Mouse (Mus musculus): ENCODE measurements at regions not wholly inside any gene's neighbourhood (a gene's known extent, or its start where the extent isn't known, plus 50 kb on each side); places are given as distances from the start of the nearest gene placed in this dataset.

DNA sequence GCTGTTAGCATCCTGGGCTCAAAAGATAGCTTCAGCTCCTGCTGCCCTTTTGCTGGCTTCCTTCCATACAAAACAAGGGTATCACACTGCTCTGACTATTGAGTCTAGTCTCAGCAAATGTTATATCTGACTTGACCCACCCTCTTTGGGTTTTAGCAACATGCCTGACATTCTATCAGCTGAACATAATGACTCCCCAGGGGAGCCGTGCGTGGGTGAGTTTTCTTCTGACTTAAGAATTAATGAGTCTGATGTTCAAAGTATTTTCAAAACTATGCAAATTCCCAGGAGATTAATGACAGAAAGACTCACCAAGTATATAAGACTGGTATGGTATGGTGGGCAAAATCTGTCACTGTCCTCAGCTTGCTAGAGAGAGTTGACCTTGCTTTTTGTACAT lies 159.0 kb downstream of the Pmp22 start:
- in situ Hi-C loops (cut with MseI, MboI) = no loop called here

GRCm38 (mm10) chr11:63290618-63291017 lies 161.8 kb downstream of the Pmp22 start:
- in situ Hi-C loops (cut with MseI, MboI) = no loop called here

- in situ Hi-C loops (cut with MseI, MboI) = no loop called here
These were observed 164.7 kb downstream of the Pmp22 start for GRCm38 (mm10) chr11:63293485-63293884.

DNA sequence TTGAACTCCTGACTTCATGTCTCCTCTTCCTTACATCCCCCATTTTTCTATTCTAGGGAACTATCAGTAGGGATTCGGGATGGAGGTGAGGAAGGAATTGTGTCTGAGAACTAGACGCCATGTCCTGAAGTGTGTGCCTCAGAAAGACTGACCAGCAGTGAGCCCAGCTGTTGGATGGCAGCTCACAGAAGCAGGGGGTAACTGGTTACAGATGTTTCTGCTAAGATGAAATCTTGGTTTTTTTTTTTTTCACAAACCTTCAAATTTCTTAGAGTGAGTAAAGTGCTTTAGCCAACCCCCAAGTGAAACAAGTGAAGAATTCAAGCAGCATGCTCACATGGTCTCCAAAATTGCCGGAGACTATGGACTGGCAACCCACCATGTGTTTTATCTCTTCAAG lies 165.7 kb downstream of the Pmp22 start:
- in situ Hi-C loops (cut with MseI, MboI) = no loop called here

DNA sequence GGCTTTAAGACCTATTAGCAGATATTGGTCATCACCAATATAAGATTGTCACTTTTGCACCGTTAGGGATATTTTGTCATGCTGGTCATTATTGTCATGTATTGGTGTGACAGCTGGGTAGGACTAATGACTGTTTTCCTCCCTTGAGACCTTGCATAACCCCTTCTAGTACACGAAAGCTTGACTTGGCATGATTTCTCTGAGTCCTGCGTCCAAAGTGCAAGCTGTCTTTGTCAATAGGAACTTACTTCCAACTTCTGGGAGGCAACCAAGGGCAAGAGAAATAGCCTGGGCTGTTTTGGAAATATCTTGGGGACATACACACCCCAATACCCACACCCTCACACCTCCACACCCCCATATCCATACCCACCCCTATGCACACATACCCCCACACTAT lies 167.7 kb downstream of the Pmp22 start:
- in situ Hi-C loops (cut with MseI, MboI) = no loop called here

DNA sequence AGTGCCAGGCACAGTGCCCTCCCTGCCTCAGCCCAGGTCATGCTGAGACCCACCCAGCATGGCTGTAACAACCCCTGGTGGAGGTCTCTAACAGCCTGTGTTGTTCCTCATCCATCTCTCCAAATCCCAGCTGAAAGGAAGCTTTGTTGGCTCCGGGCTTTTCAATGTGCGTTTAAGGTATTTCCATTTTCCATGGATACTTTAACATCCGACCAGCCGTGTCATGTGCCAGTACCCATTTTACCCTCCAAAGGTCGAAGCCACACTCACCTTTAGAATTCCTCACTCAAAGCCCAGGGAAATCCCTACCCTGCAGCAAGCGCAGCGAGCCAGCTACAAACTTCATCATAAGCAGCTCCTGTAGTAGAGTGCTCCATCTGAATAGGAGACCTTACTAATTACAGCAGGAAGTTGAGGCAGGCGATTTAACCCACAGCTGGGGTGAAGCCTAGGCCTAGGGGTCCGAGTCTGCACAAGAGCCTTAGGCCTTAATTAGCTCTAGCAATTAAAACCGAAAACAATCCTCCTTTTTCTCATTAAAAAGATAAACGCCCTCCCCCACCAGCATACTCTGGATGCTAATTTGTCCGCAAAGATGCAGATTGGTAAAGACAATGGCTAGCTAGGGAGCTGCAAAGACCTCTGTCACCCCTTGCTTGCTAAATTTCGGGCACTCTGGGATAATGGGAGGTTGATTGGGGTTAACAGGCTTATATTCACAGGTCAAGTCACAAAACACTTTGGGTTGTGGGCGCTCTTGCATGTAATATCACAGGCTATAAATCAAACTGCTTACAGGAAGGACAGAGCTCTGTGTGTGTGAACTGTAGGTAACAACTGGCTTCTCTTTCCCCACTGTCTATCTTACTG lies 171.2 kb downstream of the Pmp22 start:
- in situ Hi-C loops (cut with MseI, MboI) = no loop called here

- in situ Hi-C loops (cut with MseI, MboI) = no loop called here
These were observed 196.4 kb downstream of the Pmp22 start for GRCm38 (mm10) chr11:63325166-63325565.

DNA sequence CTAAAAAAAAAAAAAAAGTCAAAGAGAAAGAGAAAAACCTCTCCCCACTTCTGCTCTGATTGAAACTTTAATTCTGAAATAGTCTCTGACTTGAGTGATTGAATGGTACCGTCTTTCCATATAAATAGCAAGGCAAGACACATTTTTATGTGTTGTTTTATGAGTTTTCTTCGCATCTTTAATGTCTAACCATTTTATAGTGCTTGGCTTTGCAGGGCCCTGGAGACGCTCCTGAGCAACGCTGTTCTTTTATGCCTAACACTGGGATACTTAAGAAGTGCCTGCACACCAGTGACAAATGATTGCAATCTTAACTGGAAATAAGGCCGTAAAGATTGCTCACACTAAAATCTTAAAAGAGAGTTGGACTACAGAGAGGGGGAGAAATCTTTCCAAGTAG lies 198.1 kb downstream of the Pmp22 start:
- in situ Hi-C loops (cut with MseI, MboI) = no loop called here

GRCm38 (mm10) chr11:63337503-63337902 lies 208.7 kb downstream of the Pmp22 start:
- in situ Hi-C loops (cut with MseI, MboI) = no loop called here

GRCm38 (mm10) chr11:63338277-63338676 lies 209.5 kb downstream of the Pmp22 start:
- in situ Hi-C loops (cut with MseI, MboI) = no loop called here

DNA sequence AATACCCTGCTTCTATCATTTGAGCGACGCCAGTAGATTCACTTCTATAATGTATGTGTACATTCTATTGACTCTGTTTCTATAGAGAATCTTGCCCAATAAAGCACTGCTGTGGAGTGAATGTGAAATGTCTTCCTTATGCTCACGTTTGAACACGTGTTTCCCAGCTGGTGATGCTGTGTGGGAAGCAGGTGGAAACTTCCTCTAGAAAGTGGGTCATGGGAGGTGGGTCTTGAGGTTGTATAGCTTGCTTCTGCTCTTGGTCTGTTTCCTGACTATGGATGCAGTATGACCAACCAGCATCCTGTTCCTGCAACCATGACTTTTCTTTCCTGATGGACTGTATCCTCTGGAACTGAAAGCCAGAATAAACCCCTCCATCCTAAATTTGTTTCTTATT lies 216.9 kb downstream of the Pmp22 start:
- in situ Hi-C loops (cut with MseI, MboI) = no loop called here

GRCm38 (mm10) chr11:63350123-63350696 lies 221.4 kb downstream of the Pmp22 start:
- in situ Hi-C loops (cut with MseI, MboI) = no loop called here

DNA sequence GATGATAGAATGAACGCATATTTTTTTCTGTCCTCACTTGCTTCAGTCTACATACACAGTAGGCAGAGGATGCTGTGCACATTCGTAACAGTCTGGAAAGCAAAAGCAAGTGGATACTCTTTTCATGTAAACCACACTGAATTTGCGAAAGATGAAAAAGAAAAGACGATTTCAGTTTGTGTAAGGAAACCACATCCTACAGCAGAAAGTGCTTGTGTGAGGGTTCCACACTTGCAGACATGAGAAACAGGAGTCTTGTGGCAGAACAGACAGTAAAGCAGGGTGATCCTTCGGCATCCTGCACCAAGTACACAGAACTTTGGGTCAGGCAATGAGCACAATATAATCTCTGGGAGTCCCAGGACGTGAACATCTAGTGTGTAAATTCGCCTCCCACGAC lies 223.2 kb downstream of the Pmp22 start:
- in situ Hi-C loops (cut with MseI, MboI) = no loop called here

DNA sequence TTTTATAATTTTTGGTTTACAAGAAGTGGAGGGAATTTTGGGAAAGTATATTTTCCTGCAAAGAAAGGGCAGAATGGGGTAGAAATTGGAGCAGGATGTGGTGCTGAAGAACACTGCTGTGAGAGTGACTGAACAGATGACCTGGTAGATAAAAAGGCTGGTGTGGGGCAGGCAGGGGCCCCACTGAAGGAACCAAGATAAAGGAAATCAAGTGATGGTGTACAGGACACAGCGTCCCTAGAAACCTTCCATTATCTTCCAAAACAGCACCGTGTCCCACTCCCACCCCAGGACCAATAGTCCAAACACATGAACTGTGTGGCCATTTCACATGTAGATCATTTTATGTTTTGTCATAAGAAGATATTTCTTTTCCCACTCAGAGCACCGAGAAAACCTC lies 224.2 kb downstream of the Pmp22 start:
- in situ Hi-C loops (cut with MseI, MboI) = no loop called here

DNA sequence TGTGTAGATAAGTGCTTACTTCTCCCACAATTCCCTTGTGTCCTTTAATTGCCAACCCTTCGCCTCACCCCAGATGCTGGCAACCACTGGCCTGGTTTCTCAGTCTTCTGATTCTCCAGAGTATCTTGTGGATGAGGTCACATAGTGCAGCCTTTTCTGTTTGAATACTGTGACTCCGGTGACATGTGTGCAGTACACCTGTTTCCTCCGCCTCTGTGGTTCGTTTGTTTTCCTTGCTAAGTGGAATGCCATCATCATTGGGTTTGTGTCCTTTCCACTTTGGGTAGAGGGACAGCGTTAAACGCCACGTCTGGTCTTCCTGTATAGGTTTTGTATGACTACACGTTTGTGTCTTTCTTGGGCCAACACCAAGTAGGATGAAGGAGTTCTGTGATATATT lies 224.9 kb downstream of the Pmp22 start:
- in situ Hi-C loops (cut with MseI, MboI) = no loop called here

- in situ Hi-C loops (cut with MseI, MboI) = no loop called here
These were observed 229.1 kb downstream of the Pmp22 start for GRCm38 (mm10) chr11:63357772-63358344.

DNA sequence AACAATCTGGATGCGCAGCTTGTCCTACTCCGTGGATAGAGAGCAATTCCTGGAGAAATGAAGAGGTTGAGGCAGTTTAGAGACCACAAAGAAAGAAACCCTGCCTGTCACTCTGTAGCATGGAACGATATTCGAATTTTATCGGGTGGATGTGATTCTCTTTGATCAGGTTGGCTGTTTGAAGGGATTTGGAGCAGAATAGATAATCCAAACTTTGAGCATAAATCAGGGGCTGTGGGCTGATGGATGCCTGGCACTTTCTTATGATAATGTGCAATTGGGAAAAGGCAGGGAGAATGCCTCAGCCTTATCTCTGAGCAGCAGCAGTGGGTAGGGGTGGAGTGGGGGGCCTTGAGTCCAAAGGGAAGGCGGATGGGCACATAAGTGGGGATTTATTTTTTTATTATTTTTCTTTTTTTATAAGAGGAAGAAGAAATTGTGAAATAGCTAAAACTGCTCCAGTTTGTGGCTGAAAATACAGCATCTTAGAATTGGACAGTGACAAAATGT lies 239.0 kb downstream of the Pmp22 start:
- in situ Hi-C loops (cut with MseI, MboI) = no loop called here

DNA sequence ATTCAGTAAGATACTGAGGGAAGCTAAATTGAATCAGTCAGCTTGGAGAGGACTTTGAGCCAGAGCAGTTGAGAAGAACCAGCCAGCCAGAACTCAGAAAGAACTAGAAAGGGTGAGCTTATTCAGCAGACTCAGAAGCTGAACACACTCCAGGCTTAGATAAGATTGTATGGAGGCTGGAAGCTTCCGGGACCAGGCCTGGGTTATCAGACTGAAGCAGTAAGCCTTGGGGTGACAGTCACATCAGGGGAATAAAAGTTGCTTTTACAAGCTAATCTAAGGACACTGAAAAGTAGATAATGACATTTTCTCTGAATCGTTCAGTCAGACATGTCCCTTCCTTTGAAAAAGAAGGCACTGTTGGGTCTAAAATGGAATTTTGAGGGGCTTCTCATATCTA lies 240.7 kb downstream of the Pmp22 start:
- in situ Hi-C loops (cut with MseI, MboI) = no loop called here

- in situ Hi-C loops (cut with MseI, MboI) = no loop called here
These were observed 247.5 kb downstream of the Pmp22 start for GRCm38 (mm10) chr11:63376311-63376710.

DNA sequence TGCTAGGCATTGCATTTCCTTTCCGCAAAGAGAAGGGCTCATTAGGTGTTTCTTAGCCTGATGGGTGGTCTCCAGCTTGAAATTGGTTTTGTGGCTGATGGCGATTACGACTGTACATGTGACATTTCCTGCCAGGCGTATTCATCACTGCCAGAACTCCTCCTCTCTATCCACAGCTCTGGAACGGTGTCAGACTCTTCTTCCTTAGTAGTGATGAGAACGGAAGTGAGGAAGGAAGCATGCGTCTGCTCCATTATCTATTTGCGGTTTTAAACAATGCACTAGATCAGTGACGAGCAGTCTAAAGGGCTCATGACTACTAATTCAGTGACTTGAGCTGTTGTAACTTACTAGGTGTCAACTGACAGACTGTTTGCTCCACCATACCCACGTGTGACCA lies 248.2 kb downstream of the Pmp22 start:
- in situ Hi-C loops (cut with MseI, MboI) = no loop called here

DNA sequence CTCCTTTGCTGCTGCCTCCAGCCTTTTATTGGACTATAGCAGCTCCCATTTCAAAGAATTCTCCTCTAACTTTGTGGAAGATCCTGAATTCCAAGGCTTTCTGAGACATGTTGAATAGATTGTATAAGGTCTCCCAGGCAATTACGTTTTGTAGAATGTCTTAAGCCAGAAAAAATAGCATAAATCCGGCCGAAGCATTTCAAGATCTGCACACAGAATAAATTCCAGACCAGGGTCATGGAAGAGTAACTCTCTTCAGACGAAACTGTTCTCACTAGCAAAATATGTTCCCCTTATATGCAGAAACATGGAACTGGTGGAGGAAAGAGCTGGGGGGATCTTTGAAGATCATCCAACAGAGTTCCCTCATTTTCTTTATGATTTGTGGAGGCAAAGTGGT lies 259.5 kb downstream of the Pmp22 start:
- in situ Hi-C loops (cut with MseI, MboI) = no loop called here

GRCm38 (mm10) chr11:63391478-63391877 lies 262.7 kb downstream of the Pmp22 start:
- in situ Hi-C loops (cut with MseI, MboI) = loop anchor here in 1 of 2 experiments (5.0 kb wide), 1 partner anchor 129 kb away; no protein-coding TSS in a partner anchor

DNA sequence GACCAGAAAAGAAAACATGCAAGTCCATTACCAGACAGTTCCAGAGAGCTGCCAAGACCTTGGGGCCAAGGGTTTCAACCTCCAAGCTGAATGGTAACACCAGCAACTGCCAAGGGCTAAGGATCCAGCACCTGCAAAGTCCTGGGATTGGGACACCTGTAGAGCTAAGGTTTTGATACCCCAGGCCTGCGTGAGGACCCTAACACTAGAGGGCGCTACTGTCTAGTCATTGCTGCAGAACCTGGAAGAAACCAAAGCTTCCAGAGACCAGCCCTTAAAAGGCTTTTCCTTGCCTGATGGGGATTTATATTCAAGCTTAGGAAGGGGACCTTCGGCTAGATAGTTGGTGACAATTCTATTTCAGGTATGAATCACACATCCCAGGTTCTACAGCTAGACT lies 263.6 kb downstream of the Pmp22 start:
- in situ Hi-C loops (cut with MseI, MboI) = loop anchor here in 1 of 2 experiments (5.0 kb wide), 1 partner anchor 130 kb away; no protein-coding TSS in a partner anchor

Measured in mouse trophoblast stem cell (cell line).